Mouse (Mus musculus): ENCODE measurements around the gene Sema3a. TPM values are rescaled to one million over a fixed set of nuclear protein-coding genes. Genes with fewer than 3 reads are reported as not detected.

Sema3a gene
- polyA plus RNA-seq, 1 experiment from 2014 or later = 20.3 TPM

DNA sequence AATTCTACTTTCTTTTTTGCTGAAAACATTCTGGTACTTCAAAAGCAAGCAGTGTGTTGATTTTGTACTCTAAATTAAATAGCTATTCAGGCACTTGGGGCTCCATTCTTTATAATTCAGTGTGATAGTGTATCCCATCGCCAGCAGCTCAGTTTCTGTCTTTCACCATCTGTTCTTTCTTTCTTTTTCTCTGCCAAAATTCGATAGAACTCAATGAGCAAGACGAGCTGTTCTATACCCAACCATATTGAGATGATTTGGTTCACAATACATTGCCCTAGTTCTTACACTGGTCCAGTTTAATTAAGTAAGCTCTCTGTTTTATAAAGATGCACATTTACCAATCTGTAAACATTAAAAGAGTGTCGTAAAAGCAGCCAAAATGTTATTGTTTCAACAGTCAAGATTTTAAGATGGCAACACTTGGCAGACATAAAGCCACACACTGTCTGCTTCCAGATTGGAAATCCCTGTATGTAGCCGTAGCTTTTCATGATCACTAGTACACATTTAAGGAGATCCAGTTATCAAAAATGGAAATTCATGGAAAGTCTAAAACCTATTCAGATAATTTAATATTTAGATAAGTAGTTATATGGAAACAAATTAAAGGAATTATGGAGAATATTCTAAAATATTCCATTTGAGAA is 296.2 kb downstream of the Sema3a start:
- Histone ChIP-seq H3K27ac (ENCODE audit: low read depth, low read length) (no peak overlapping the region), H3K9me3 (ENCODE audit: control insufficient read depth, low read length) (no peaks in the 10 kb centered on the region), H3K4me3 (ENCODE audit: low read depth, low read length) (no peak overlapping the region), H3K4me1 (replicated peaks; ENCODE audit: control insufficient read depth, insufficient read depth, low read length) (peaks cover 3% of the 10 kb centered on the region; the same call in 1 of the 2 replicates), H3K4me2 (ENCODE audit: low read depth, low read length, severe bottlenecking) (no peak overlapping the region), H3K9ac (ENCODE audit: low read length) (no peak overlapping the region), H3K27me3 (ENCODE audit: control insufficient read depth, insufficient read depth, low read length) (no peaks in the 10 kb centered on the region), H3K36me3 (ENCODE audit: control insufficient read depth, insufficient read depth, low read length) (no peaks in the 10 kb centered on the region)
- no peak for ATAC-seq (replicated peaks; ENCODE audit: low FRiP score)
- WGBS = 69% methylated on average over 5 of the region's 5 CpGs
- DNase-seq (ENCODE audit: low spot score) = no peak

DNA sequence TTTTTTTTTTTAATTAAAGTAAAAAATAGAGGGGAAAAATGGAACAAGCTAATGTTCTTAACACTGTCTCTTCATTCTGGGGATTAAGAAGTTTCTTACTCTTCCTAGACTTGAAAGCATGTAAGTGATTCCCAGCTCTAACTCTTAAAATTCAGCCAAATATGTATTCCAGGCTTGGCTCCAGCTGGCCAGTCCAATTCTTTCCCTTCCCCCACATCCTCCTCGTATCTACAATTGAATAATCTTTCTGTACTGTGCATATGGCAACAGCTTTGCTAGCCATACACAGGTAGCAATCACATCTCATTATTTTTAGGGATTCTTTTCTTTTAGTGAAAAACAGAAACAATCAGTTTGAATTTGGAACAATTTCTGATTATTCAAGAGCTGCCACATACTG is 303.5 kb downstream of the Sema3a start:
- Histone ChIP-seq H3K27me3 (ENCODE audit: control insufficient read depth, insufficient read depth, low read length) (no peaks in the 10 kb centered on the region), H3K27ac (ENCODE audit: low read depth, low read length) (no peak overlapping the region), H3K4me2 (ENCODE audit: low read depth, low read length, severe bottlenecking) (no peak overlapping the region), H3K9ac (ENCODE audit: low read length) (no peak overlapping the region), H3K4me1 (replicated peaks; ENCODE audit: control insufficient read depth, insufficient read depth, low read length) (no peaks in the 10 kb centered on the region), H3K4me3 (ENCODE audit: low read depth, low read length) (no peak overlapping the region), H3K36me3 (ENCODE audit: control insufficient read depth, insufficient read depth, low read length) (no peaks in the 10 kb centered on the region), H3K9me3 (ENCODE audit: control insufficient read depth, low read length) (no peaks in the 10 kb centered on the region)
- 73% methylated on average over 1 of the region's 1 CpGs for WGBS
- DNase-seq (ENCODE audit: low spot score) = no peak
- no peak for ATAC-seq (replicated peaks; ENCODE audit: low FRiP score)

DNA sequence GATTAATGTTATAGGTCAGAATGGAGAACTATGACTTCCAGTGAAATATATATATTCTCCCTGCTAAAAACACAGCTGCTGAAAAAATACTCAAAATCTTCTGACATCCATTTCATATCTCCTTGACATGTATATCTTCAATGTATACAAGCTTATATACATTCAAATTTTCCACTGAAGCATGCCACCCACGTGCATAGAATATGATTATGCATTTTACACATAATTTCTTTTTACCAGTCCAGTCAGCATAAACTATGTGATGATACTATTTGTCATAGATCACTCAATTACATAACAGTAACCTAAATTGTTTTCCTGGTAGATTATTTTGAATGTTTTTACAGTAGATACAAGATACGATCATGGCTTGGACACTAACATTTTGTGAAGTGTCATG is 306.6 kb downstream of the Sema3a start:
- Histone ChIP-seq H3K4me1 (replicated peaks; ENCODE audit: control insufficient read depth, insufficient read depth, low read length) (no peaks in the 10 kb centered on the region), H3K4me3 (ENCODE audit: low read depth, low read length) (no peak overlapping the region), H3K27ac (ENCODE audit: low read depth, low read length) (no peak overlapping the region), H3K9me3 (ENCODE audit: control insufficient read depth, low read length) (no peaks in the 10 kb centered on the region), H3K4me2 (ENCODE audit: low read depth, low read length, severe bottlenecking) (no peak overlapping the region), H3K9ac (ENCODE audit: low read length) (no peak overlapping the region), H3K27me3 (ENCODE audit: control insufficient read depth, insufficient read depth, low read length) (no peaks in the 10 kb centered on the region), H3K36me3 (ENCODE audit: control insufficient read depth, insufficient read depth, low read length) (no peaks in the 10 kb centered on the region)
- DNase-seq (ENCODE audit: low spot score) (no peak), ATAC-seq (replicated peaks; ENCODE audit: low FRiP score) (no peak)
- 87% methylated on average over 2 of the region's 2 CpGs for WGBS

GRCm38 (mm10) chr5:13432574-13432973 is 307.4 kb downstream of the Sema3a start:
- DNase-seq (ENCODE audit: low spot score) (no peak), ATAC-seq (replicated peaks; ENCODE audit: low FRiP score) (no peak)
- Histone ChIP-seq H3K9ac (ENCODE audit: low read length) (no peak overlapping the region), H3K36me3 (ENCODE audit: control insufficient read depth, insufficient read depth, low read length) (no peaks in the 10 kb centered on the region), H3K4me1 (replicated peaks; ENCODE audit: control insufficient read depth, insufficient read depth, low read length) (no peaks in the 10 kb centered on the region), H3K4me3 (ENCODE audit: low read depth, low read length) (no peak overlapping the region), H3K4me2 (ENCODE audit: low read depth, low read length, severe bottlenecking) (no peak overlapping the region), H3K27ac (ENCODE audit: low read depth, low read length) (no peak overlapping the region), H3K27me3 (ENCODE audit: control insufficient read depth, insufficient read depth, low read length) (no peaks in the 10 kb centered on the region), H3K9me3 (ENCODE audit: control insufficient read depth, low read length) (no peaks in the 10 kb centered on the region)
- 84% methylated on average over 3 of the region's 3 CpGs for WGBS

DNA sequence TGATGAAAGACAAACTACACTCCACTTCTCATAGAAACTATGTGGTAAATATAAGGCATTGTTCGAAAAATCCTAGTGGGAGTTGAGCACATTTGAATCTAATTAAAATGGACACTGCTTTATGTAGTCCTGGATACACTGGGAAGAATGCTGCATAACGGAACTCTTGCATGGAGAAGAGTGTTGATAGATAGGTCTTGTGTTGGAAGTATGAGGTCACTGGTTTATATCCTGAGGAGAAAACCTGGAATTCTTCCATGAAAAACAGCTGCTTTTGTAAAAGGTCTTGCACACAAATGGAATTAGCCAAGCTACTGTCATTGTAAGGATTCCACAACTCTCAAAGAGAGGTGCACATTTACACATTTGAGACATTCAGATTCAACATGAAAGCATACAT is 308.1 kb downstream of the Sema3a start:
- no peak overlapping the region for H3K4me3 ChIP-seq (ENCODE audit: low read depth, low read length)
- no peaks in the 10 kb centered on the region for H3K9me3 ChIP-seq (ENCODE audit: control insufficient read depth, low read length)
- no peak for DNase-seq (ENCODE audit: low spot score)
- no peak overlapping the region for H3K9ac ChIP-seq (ENCODE audit: low read length)
- no peaks in the 10 kb centered on the region for H3K36me3 ChIP-seq (ENCODE audit: control insufficient read depth, insufficient read depth, low read length)
- no peak for ATAC-seq (replicated peaks; ENCODE audit: low FRiP score)
- WGBS = 76% methylated on average over 2 of the region's 2 CpGs
- no peaks in the 10 kb centered on the region for H3K27me3 ChIP-seq (ENCODE audit: control insufficient read depth, insufficient read depth, low read length)
- H3K27ac ChIP-seq (ENCODE audit: low read depth, low read length) = no peak overlapping the region
- H3K4me2 ChIP-seq (ENCODE audit: low read depth, low read length, severe bottlenecking) = no peak overlapping the region
- H3K4me1 ChIP-seq (replicated peaks; ENCODE audit: control insufficient read depth, insufficient read depth, low read length) = no peaks in the 10 kb centered on the region

DNA sequence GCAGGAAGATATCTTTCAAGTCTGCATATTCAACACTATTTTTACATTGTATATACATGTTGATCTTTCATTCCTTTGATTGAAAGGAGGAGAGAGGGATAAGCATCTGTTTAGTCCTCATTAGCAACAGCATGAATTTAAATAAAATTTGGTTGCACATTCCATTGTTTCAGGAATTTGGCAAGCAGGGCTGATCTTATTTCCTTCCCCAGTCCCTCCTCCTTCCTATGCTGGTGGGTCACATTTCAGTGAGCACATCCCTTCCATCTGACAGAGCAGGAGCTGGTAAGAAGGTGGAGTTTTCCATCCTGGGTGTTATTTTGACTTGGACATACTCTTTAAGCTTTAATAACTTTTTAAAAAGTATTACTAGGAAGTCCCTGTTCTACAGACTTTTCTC is 315.9 kb downstream of the Sema3a start:
- DNase-seq (ENCODE audit: low spot score) = no peak
- Histone ChIP-seq H3K4me3 (ENCODE audit: low read depth, low read length) (no peak overlapping the region), H3K36me3 (ENCODE audit: control insufficient read depth, insufficient read depth, low read length) (no peaks in the 10 kb centered on the region), H3K27ac (ENCODE audit: low read depth, low read length) (no peak overlapping the region), H3K4me1 (replicated peaks; ENCODE audit: control insufficient read depth, insufficient read depth, low read length) (no peaks in the 10 kb centered on the region), H3K9ac (ENCODE audit: low read length) (no peak overlapping the region), H3K4me2 (ENCODE audit: low read depth, low read length, severe bottlenecking) (no peak overlapping the region), H3K9me3 (ENCODE audit: control insufficient read depth, low read length) (no peaks in the 10 kb centered on the region), H3K27me3 (ENCODE audit: control insufficient read depth, insufficient read depth, low read length) (no peaks in the 10 kb centered on the region)
- no peak for ATAC-seq (replicated peaks; ENCODE audit: low FRiP score)

DNA sequence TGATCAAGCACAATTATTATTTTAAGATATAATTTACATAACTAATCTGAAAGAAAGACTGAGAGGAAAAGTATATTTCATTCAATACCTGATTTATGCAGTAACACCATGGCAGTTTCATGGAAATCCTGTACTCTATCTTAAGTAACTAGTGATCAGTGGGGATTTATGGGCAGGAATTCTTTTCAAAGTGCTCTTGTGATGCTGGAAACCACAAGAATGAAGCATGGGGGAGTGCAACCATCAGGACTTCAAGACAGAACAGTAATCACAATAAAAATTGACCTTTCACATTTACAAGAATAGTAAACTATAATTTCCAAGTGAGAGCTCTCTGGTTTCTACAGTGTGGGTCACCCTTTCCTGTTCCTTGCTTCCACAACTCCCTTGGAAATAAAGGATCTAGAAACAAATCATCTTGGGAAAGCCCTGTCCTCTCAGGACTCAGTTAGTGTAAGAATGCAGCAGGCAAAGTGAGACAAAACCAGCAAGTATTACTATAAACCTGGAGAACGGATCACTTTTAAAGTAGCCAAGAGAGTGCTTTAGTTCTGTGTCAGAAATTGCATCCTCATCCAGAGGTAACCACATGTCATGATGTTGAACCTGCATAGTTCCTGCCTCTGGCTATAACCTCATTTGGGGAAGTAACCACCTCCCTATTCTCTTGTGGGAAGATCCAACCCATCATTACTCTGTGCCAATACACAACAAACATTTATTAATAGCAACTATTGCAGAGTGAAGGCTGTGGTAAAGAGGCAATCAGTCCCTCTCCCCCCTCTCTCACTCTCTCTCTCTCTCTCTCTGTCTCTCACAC is 335.2 kb downstream of the Sema3a start:
- H3K4me3 ChIP-seq (ENCODE audit: low read depth, low read length) = no peak overlapping the region
- no peaks in the 10 kb centered on the region for H3K36me3 ChIP-seq (ENCODE audit: control insufficient read depth, insufficient read depth, low read length)
- no peaks in the 10 kb centered on the region for H3K9me3 ChIP-seq (ENCODE audit: control insufficient read depth, low read length)
- H3K9ac ChIP-seq (ENCODE audit: low read length) = no peak overlapping the region
- DNase-seq (ENCODE audit: low spot score) (no peak), ATAC-seq (replicated peaks; ENCODE audit: low FRiP score) (no peak)
- 79% methylated on average over 1 of the region's 1 CpGs for WGBS
- no peaks in the 10 kb centered on the region for H3K27me3 ChIP-seq (ENCODE audit: control insufficient read depth, insufficient read depth, low read length)
- no peak overlapping the region for H3K27ac ChIP-seq (ENCODE audit: low read depth, low read length)
- no peaks in the 10 kb centered on the region for H3K4me1 ChIP-seq (replicated peaks; ENCODE audit: control insufficient read depth, insufficient read depth, low read length)
- no peak overlapping the region for H3K4me2 ChIP-seq (ENCODE audit: low read depth, low read length, severe bottlenecking)

- Histone ChIP-seq H3K4me3 (ENCODE audit: low read depth, low read length) (no peak overlapping the region), H3K27me3 (ENCODE audit: control insufficient read depth, insufficient read depth, low read length) (no peaks in the 10 kb centered on the region), H3K9ac (ENCODE audit: low read length) (no peak overlapping the region), H3K27ac (ENCODE audit: low read depth, low read length) (no peak overlapping the region), H3K4me1 (replicated peaks; ENCODE audit: control insufficient read depth, insufficient read depth, low read length) (no peaks in the 10 kb centered on the region), H3K9me3 (ENCODE audit: control insufficient read depth, low read length) (no peaks in the 10 kb centered on the region), H3K36me3 (ENCODE audit: control insufficient read depth, insufficient read depth, low read length) (no peaks in the 10 kb centered on the region), H3K4me2 (ENCODE audit: low read depth, low read length, severe bottlenecking) (no peak overlapping the region)
- DNase-seq (ENCODE audit: low spot score) = no peak
- ATAC-seq (replicated peaks; ENCODE audit: low FRiP score) = no peak
- WGBS = 57% methylated on average over 7 of the region's 7 CpGs
Measured at GRCm38 (mm10) chr5:13468856-13469255, 343.6 kb downstream of the Sema3a start.

DNA sequence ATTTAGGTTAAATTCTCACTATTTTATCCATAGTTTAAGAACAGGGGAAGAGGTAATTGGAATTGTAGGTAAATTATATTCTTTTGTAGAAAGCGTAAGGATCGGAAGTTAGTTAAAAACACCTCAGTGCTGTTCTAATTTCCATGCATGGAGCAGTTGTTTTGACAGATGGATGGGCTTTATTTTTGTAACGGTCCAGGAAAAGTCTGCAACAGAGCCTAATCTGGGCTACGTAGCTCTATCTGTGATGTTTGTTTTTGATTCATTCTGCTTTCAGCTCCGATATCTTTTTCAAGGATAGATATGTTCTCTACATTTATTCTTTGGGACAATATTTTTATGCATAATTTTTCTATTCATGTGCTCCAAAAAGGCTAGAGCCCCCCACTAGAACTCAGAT is 344.2 kb downstream of the Sema3a start:
- Histone ChIP-seq H3K4me3 (ENCODE audit: low read depth, low read length) (no peak overlapping the region), H3K27me3 (ENCODE audit: control insufficient read depth, insufficient read depth, low read length) (no peaks in the 10 kb centered on the region), H3K4me1 (replicated peaks; ENCODE audit: control insufficient read depth, insufficient read depth, low read length) (no peaks in the 10 kb centered on the region), H3K9ac (ENCODE audit: low read length) (no peak overlapping the region), H3K9me3 (ENCODE audit: control insufficient read depth, low read length) (no peaks in the 10 kb centered on the region), H3K4me2 (ENCODE audit: low read depth, low read length, severe bottlenecking) (no peak overlapping the region), H3K36me3 (ENCODE audit: control insufficient read depth, insufficient read depth, low read length) (no peaks in the 10 kb centered on the region), H3K27ac (ENCODE audit: low read depth, low read length) (no peak overlapping the region)
- WGBS = 69% methylated on average over 5 of the region's 5 CpGs
- no peak for ATAC-seq (replicated peaks; ENCODE audit: low FRiP score)
- no peak for DNase-seq (ENCODE audit: low spot score)
